Mouse (Mus musculus): ENCODE results near the gene Mis18bp1. TPM values are rescaled to one million over a fixed set of nuclear protein-coding genes. Genes with fewer than 3 reads are reported as not detected.
"Not testable (repeated sequence)": the region's sequence is repeated elsewhere in the genome, so short reads cannot be mapped to it uniquely, and the experiment has no call there.

Gene Mis18bp1
- polyA plus RNA-seq, 1 experiment from 2014 or later: 46.6 TPM

DNA sequence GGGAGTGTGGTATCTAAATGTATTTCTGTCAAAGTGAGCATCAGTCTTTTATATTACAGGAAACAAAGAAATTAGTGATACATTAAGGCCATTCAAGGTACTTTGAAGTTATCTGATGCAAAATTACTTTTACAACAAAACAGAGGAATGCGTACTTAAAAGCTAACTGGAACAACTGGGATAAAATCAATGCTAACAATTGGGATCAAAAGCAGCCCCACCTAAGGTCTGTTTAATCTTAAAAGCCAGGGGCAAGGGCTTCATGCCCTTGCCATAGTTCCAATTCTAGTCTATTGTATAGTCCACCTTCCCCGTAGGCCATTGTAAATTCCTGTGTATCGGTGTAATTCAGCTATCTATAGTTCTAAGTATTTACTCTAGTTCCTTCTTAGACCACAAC lies 57.4 kb downstream of the Mis18bp1 start:
- H3K36me3 ChIP-seq: peaks cover 19% of the 10 kb centered on the region
- not testable (repeated sequence) for H3K27me3 ChIP-seq; H3K9ac ChIP-seq; H3K9me3 ChIP-seq; H3K27ac ChIP-seq; H3K4me1 ChIP-seq; H3K4me2 ChIP-seq; H3K4me3 ChIP-seq; ATAC-seq (ENCODE audit: insufficient number of reproducible peaks, low FRiP score, low TSS enrichment, low read depth)
- 92% methylated on average over 3 of the region's 3 CpGs for WGBS

DNA sequence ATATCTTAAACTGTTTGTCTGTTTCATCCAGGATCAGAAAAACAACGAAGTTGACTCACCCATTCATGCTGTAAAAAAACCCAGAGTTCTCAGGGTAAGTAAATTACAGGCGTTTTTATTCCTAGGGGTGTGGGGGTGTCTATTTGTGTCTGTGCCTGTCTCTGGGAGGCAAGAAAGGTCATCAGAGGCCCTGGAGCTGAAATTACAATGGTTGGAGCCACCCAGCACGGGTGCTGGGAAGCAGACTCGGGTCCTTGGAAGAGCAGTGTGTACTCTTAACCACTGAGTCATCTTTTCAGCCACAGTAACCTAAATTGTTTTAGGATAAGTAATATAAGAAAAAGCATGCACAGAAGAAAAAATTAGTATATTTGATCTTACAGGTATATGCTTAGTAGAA lies 58.5 kb downstream of the Mis18bp1 start:
- H3K4me3 ChIP-seq: no peak overlapping the region
- ATAC-seq (ENCODE audit: insufficient number of reproducible peaks, low FRiP score, low TSS enrichment, low read depth): no peak
- no peaks in the 10 kb centered on the region for H3K4me1 ChIP-seq
- no peaks in the 10 kb centered on the region for H3K9me3 ChIP-seq
- H3K36me3 ChIP-seq: peaks cover 14% of the 10 kb centered on the region
- no peak overlapping the region for H3K9ac ChIP-seq
- no peaks in the 10 kb centered on the region for H3K27me3 ChIP-seq
- no peak overlapping the region for H3K27ac ChIP-seq
- no peak overlapping the region for H3K4me2 ChIP-seq
- 86% methylated on average over 4 of the region's 4 CpGs for WGBS

DNA sequence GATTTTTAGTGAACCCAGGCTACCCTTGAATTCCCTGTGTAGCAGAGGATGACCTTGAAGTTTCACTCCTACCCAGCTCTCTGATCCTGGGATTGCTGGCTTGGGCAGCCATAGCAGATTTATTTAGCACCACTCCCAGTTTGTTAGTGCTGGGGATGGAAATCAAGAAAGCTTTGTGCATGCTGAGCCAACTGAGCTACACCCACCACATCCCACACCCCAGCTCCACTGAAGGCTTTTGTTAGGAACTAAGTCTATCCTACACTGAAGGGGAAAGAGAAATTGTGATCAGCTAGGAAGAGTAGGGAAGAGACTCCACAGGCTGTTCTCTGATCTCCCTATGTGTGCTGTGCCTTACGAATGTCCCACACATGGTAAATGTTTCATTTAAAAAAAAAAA lies 59.6 kb downstream of the Mis18bp1 start:
- Histone ChIP-seq H3K36me3 (peaks cover 16% of the 10 kb centered on the region; the same call in 1 of the 2 replicates), H3K4me3 (no peak overlapping the region), H3K27me3 (no peaks in the 10 kb centered on the region), H3K27ac (no peak overlapping the region), H3K4me1 (no peaks in the 10 kb centered on the region), H3K9ac (no peak overlapping the region), H3K4me2 (no peak overlapping the region), H3K9me3 (no peaks in the 10 kb centered on the region)
- 91% methylated on average over 1 of the region's 1 CpGs for WGBS
- ATAC-seq (ENCODE audit: insufficient number of reproducible peaks, low FRiP score, low TSS enrichment, low read depth): no peak

DNA sequence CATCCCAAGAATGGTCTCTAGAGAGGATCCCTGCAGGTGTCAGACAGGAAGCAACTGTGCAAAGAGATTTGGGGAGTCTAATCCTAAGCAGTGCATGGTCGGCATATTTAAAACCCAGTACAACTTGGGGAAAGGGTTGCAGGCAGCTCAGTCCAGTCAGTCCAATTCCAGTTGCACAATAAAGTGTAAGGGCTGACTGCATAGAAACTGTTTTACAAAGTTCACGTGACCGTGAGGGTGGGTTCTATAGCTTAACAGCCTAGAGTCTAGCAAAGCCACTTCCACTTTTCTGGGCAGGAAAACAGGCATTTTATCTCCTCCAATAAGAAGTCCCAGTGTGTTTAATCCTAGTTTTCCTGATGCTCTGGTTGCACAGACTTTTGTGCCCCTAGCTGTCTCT lies 60.9 kb downstream of the Mis18bp1 start:
- no peak for ATAC-seq (ENCODE audit: insufficient number of reproducible peaks, low FRiP score, low TSS enrichment, low read depth)
- Histone ChIP-seq H3K4me2 (no peak overlapping the region), H3K27me3 (no peaks in the 10 kb centered on the region), H3K27ac (no peak overlapping the region), H3K4me3 (no peak overlapping the region), H3K4me1 (no peaks in the 10 kb centered on the region), H3K9me3 (no peaks in the 10 kb centered on the region), H3K9ac (no peak overlapping the region), H3K36me3 (peaks cover 21% of the 10 kb centered on the region)
- WGBS: 88% methylated on average over 3 of the region's 3 CpGs

DNA sequence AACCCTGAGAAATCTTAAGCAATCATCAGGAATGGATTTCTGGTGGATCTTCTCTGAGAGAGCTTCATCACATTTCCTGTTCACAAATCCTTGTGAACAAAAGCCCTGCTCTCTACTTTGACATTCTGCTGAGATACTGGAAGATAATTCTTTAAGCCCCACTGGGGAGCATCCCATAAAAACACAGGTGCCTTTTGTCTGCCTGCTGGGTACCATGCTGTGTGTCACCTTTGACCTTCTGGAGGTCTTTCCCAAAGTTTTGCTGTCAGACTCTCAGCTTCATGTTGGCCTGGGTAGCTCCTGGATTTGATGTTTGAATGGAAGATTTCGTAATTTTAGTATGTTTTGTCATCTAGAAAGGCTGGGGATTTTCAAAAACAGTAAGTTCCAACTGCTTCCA lies 63.7 kb downstream of the Mis18bp1 start:
- Histone ChIP-seq H3K4me3 (no peak overlapping the region), H3K4me2 (no peak overlapping the region), H3K4me1 (no peaks in the 10 kb centered on the region), H3K27ac (no peak overlapping the region), H3K27me3 (no peaks in the 10 kb centered on the region), H3K36me3 (peaks cover 34% of the 10 kb centered on the region), H3K9ac (no peak overlapping the region), H3K9me3 (no peaks in the 10 kb centered on the region)
- no peak for ATAC-seq (ENCODE audit: insufficient number of reproducible peaks, low FRiP score, low TSS enrichment, low read depth)
- WGBS: 80% methylated on average over 1 of the region's 1 CpGs

Other genes starting within 250 kb of the Mis18bp1 start
- gene Klhl28, start 207.1 kb downstream of the Mis18bp1 start, polyA plus RNA-seq (2015; fragmentation: Nextera tagmentation; extraction: Ambion mirVana): 15.3 and 16.4 TPM in 2 replicates
- 21.3 and 22.3 TPM in 2 replicates for gene Togaram1, start 206.8 kb downstream of the Mis18bp1 start, polyA plus RNA-seq (2015; fragmentation: Nextera tagmentation; extraction: Ambion mirVana)
- 57.6 and 61.9 TPM in 2 replicates for gene Prpf39, start 136.3 kb downstream of the Mis18bp1 start, polyA plus RNA-seq (2015; fragmentation: Nextera tagmentation; extraction: Ambion mirVana)
- gene Fkbp3, start 98.6 kb downstream of the Mis18bp1 start, polyA plus RNA-seq (2015; fragmentation: Nextera tagmentation; extraction: Ambion mirVana): 342 and 385 TPM in 2 replicates
- gene Fancm, start 97.0 kb downstream of the Mis18bp1 start, polyA plus RNA-seq (2015; fragmentation: Nextera tagmentation; extraction: Ambion mirVana): 6.3 and 9.0 TPM in 2 replicates
- gene Wdr20rt, start 52.9 kb upstream of the Mis18bp1 start, polyA plus RNA-seq (2015; fragmentation: Nextera tagmentation; extraction: Ambion mirVana): not detected in 2 replicates

All from limb, embryonic 15.5 days (tissue).